Mouse (Mus musculus) embryonic facial prominence, embryonic 12.5 days (tissue): ENCODE results near the gene Epha6. TPM values are rescaled to one million over a fixed set of nuclear protein-coding genes. Genes with fewer than 3 reads are reported as not detected.

Experiments
- ATAC-seq: fragments of 200-750 bp; cut with Nextera tagmentation; 2 replicates; pipeline ENCODE4 v1.8.0; 2017; ENCODE audit not compliant: insufficient number of reproducible peaks, insufficient read depth, low FRiP score, low TSS enrichment
- H3K27ac ChIP-seq: fragments of 300-500 bp; sonication (generic); 2 replicates; pipeline ENCODE4 v1.5.1; 2016; ENCODE audit warnings: mild to moderate bottlenecking
- H3K27me3 ChIP-seq: fragments of 300-500 bp; sonication (generic); 2 replicates; pipeline ENCODE4 v1.6.1; 2016; ENCODE audit warnings: mild to moderate bottlenecking, moderate library complexity
- H3K36me3 ChIP-seq: fragments of 300-500 bp; sonication (generic); 2 replicates; pipeline ENCODE4 v1.6.1; 2016; ENCODE audit warnings: mild to moderate bottlenecking
- H3K4me1 ChIP-seq: fragments of 300-500 bp; sonication (generic); 2 replicates; pipeline ENCODE4 v1.6.1; 2016
- H3K4me2 ChIP-seq: fragments of 300-500 bp; sonication (generic); replicated peaks from 2 replicates; pipeline ENCODE4 v1.6.1; 2016; ENCODE audit warnings: mild to moderate bottlenecking, moderate library complexity
- H3K4me3 ChIP-seq: fragments of 300-500 bp; sonication (generic); 2 replicates; pipeline ENCODE4 v1.5.1; 2016; ENCODE audit warnings: mild to moderate bottlenecking
- H3K9ac ChIP-seq: fragments of 300-500 bp; sonication (generic); 2 replicates; pipeline ENCODE4 v1.6.1; 2016; ENCODE audit warnings: mild to moderate bottlenecking, moderate library complexity
- H3K9me3 ChIP-seq: fragments of 300-500 bp; sonication (generic); 2 replicates; pipeline ENCODE4 v1.6.1; 2016; ENCODE audit warnings: mild to moderate bottlenecking, moderate library complexity
- WGBS: fragments of 180-500 bp; shearing (Covaris S2); methylation state at CpG from one replicate; pipeline ENCODE4 v1.1.7; 2016; 5-methylcytosine and 5-hydroxymethylcytosine counted together
- polyA plus RNA-seq: library from polyadenylated mRNA; unstranded; fragments of >200 nt; fragmentation: Nextera tagmentation; extraction: Ambion mirVana; gene quantifications from 2 replicates; pipeline ENCODE4 v1.2.1, GENCODE M21; 2016

Gene Epha6
- polyA plus RNA-seq, 1 experiment from 2014 or later = 2.3 TPM

GRCm38 (mm10) chr16:60095333-60095732 is 510.0 kb downstream of the Epha6 start:
- Histone ChIP-seq H3K9ac (no peak overlapping the region), H3K4me2 (no peak overlapping the region), H3K27ac (no peak overlapping the region), H3K36me3 (no peaks in the 10 kb centered on the region), H3K4me3 (no peak overlapping the region), H3K9me3 (no peaks in the 10 kb centered on the region), H3K4me1 (no peaks in the 10 kb centered on the region), H3K27me3 (no peaks in the 10 kb centered on the region)
- 66% methylated on average over 1 of the region's 1 CpGs for WGBS
- no peak for ATAC-seq

- H3K27ac ChIP-seq = no peak overlapping the region
- H3K9me3 ChIP-seq = no peaks in the 10 kb centered on the region
- H3K4me3 ChIP-seq = no peak overlapping the region
- no peaks in the 10 kb centered on the region for H3K4me1 ChIP-seq
- WGBS = 91% methylated on average over 3 of the region's 3 CpGs
- H3K36me3 ChIP-seq = no peaks in the 10 kb centered on the region
- no peak overlapping the region for H3K9ac ChIP-seq
- H3K4me2 ChIP-seq = no peak overlapping the region
- no peak for ATAC-seq
- no peaks in the 10 kb centered on the region for H3K27me3 ChIP-seq
Observed at GRCm38 (mm10) chr16:60086976-60087375, 518.4 kb downstream of the Epha6 start.

GRCm38 (mm10) chr16:60070457-60071112 is 534.7 kb downstream of the Epha6 start:
- Histone ChIP-seq H3K27me3 (no peaks in the 10 kb centered on the region), H3K4me2 (no peak overlapping the region), H3K27ac (no peak overlapping the region), H3K9me3 (no peaks in the 10 kb centered on the region), H3K4me3 (no peak overlapping the region), H3K36me3 (no peaks in the 10 kb centered on the region), H3K4me1 (no peaks in the 10 kb centered on the region), H3K9ac (no peak overlapping the region)
- ATAC-seq = no peak
- 80% methylated on average over 10 of the region's 10 CpGs for WGBS

- no peak for ATAC-seq
- Histone ChIP-seq H3K9me3 (no peaks in the 10 kb centered on the region), H3K4me2 (no peak overlapping the region), H3K4me1 (no peaks in the 10 kb centered on the region), H3K9ac (no peak overlapping the region), H3K27ac (no peak overlapping the region), H3K36me3 (no peaks in the 10 kb centered on the region), H3K27me3 (no peaks in the 10 kb centered on the region), H3K4me3 (no peak overlapping the region)
- WGBS = 77% methylated on average over 1 of the region's 1 CpGs
Observed at GRCm38 (mm10) chr16:60043809-60044208, 561.5 kb downstream of the Epha6 start.

GRCm38 (mm10) chr16:60028381-60028780 is 577.0 kb downstream of the Epha6 start:
- H3K27me3 ChIP-seq = no peaks in the 10 kb centered on the region
- H3K9ac ChIP-seq = no peak overlapping the region
- no peak overlapping the region for H3K27ac ChIP-seq
- ATAC-seq = no peak
- H3K4me1 ChIP-seq = no peaks in the 10 kb centered on the region
- H3K4me3 ChIP-seq = no peak overlapping the region
- no peak overlapping the region for H3K4me2 ChIP-seq
- WGBS = 54% methylated on average over 1 of the region's 1 CpGs
- H3K9me3 ChIP-seq = no peaks in the 10 kb centered on the region
- H3K36me3 ChIP-seq = no peaks in the 10 kb centered on the region

GRCm38 (mm10) chr16:60006857-60007568 is 598.3 kb downstream of the Epha6 start:
- no peak overlapping the region for H3K4me2 ChIP-seq
- H3K9me3 ChIP-seq = no peaks in the 10 kb centered on the region
- H3K36me3 ChIP-seq = no peaks in the 10 kb centered on the region
- no peaks in the 10 kb centered on the region for H3K4me1 ChIP-seq
- no peak overlapping the region for H3K27ac ChIP-seq
- 75% methylated on average over 2 of the region's 2 CpGs for WGBS
- ATAC-seq = no peak
- H3K27me3 ChIP-seq = no peaks in the 10 kb centered on the region
- no peak overlapping the region for H3K4me3 ChIP-seq
- no peak overlapping the region for H3K9ac ChIP-seq

- Histone ChIP-seq H3K4me3 (no peak overlapping the region), H3K4me1 (no peaks in the 10 kb centered on the region), H3K9ac (no peak overlapping the region), H3K4me2 (no peak overlapping the region), H3K27ac (no peak overlapping the region), H3K9me3 (no peaks in the 10 kb centered on the region), H3K27me3 (no peaks in the 10 kb centered on the region), H3K36me3 (no peaks in the 10 kb centered on the region)
- no peak for ATAC-seq
- 47% methylated on average over 4 of the region's 4 CpGs for WGBS
Observed at GRCm38 (mm10) chr16:59969816-59970215, 635.5 kb downstream of the Epha6 start.

GRCm38 (mm10) chr16:59955731-59956130 is 649.6 kb downstream of the Epha6 start:
- Histone ChIP-seq H3K9me3 (no peaks in the 10 kb centered on the region), H3K27me3 (no peaks in the 10 kb centered on the region), H3K27ac (no peak overlapping the region), H3K9ac (no peak overlapping the region), H3K4me1 (no peaks in the 10 kb centered on the region), H3K4me2 (no peak overlapping the region), H3K36me3 (no peaks in the 10 kb centered on the region), H3K4me3 (no peak overlapping the region)
- WGBS = 84% methylated on average over 2 of the region's 2 CpGs
- no peak for ATAC-seq

- ATAC-seq = no peak
- no peaks in the 10 kb centered on the region for H3K27me3 ChIP-seq
- no peaks in the 10 kb centered on the region for H3K9me3 ChIP-seq
- 92% methylated on average over 4 of the region's 4 CpGs for WGBS
- no peak overlapping the region for H3K4me3 ChIP-seq
- H3K4me2 ChIP-seq = no peak overlapping the region
- H3K36me3 ChIP-seq = no peaks in the 10 kb centered on the region
- no peak overlapping the region for H3K27ac ChIP-seq
- H3K4me1 ChIP-seq = no peaks in the 10 kb centered on the region
- no peak overlapping the region for H3K9ac ChIP-seq
Observed at GRCm38 (mm10) chr16:59923696-59924095, 681.6 kb downstream of the Epha6 start.

GRCm38 (mm10) chr16:59880073-59880472 is 725.3 kb downstream of the Epha6 start:
- no peak overlapping the region for H3K27ac ChIP-seq
- H3K4me2 ChIP-seq = no peak overlapping the region
- H3K9ac ChIP-seq = no peak overlapping the region
- no peak for ATAC-seq
- H3K27me3 ChIP-seq = no peaks in the 10 kb centered on the region
- H3K36me3 ChIP-seq = no peaks in the 10 kb centered on the region
- H3K4me3 ChIP-seq = no peak overlapping the region
- 91% methylated on average over 13 of the region's 13 CpGs for WGBS
- H3K9me3 ChIP-seq = no peaks in the 10 kb centered on the region
- H3K4me1 ChIP-seq = no peaks in the 10 kb centered on the region

GRCm38 (mm10) chr16:59871792-59872191 is 733.5 kb downstream of the Epha6 start:
- H3K9ac ChIP-seq = no peak overlapping the region
- WGBS = 93% methylated on average over 3 of the region's 3 CpGs
- H3K27me3 ChIP-seq = no peaks in the 10 kb centered on the region
- ATAC-seq = no peak
- no peak overlapping the region for H3K27ac ChIP-seq
- H3K36me3 ChIP-seq = no peaks in the 10 kb centered on the region
- H3K4me1 ChIP-seq = no peaks in the 10 kb centered on the region
- no peaks in the 10 kb centered on the region for H3K9me3 ChIP-seq
- H3K4me2 ChIP-seq = no peak overlapping the region
- H3K4me3 ChIP-seq = no peak overlapping the region

- no peaks in the 10 kb centered on the region for H3K27me3 ChIP-seq
- H3K4me2 ChIP-seq = no peak overlapping the region
- no peak overlapping the region for H3K9ac ChIP-seq
- WGBS = 79% methylated on average over 7 of the region's 7 CpGs
- H3K9me3 ChIP-seq = no peaks in the 10 kb centered on the region
- H3K4me1 ChIP-seq = no peaks in the 10 kb centered on the region
- ATAC-seq = no peak
- no peaks in the 10 kb centered on the region for H3K36me3 ChIP-seq
- H3K27ac ChIP-seq = no peak overlapping the region
- H3K4me3 ChIP-seq = no peak overlapping the region
Observed at GRCm38 (mm10) chr16:59854160-59854717, 751.1 kb downstream of the Epha6 start.
